Mouse (Mus musculus) cerebellum, adult 2 months (tissue): ENCODE measurements at regions not wholly inside any gene's neighbourhood (a gene's known extent, or its start where the extent isn't known, plus 50 kb on each side); places are given as distances from the start of the nearest gene placed in this dataset.

Experiments used
- CTCF ChIP-seq: fragments of 200-500 bp; IDR thresholded peaks from 2 replicates; pipeline ENCODE4 v1.5.1; 2011; ENCODE audit warnings: low read depth, mild to moderate bottlenecking, control low read depth, low read length, moderate library complexity, borderline replicate concordance; ENCODE audit not compliant: insufficient read depth
- POLR2A ChIP-seq: fragments of 200-500 bp; IDR thresholded peaks from 2 replicates; pipeline ENCODE4 v1.6.1; 2011; ENCODE audit warnings: low read length, control low read depth, borderline replicate concordance; ENCODE audit not compliant: insufficient read depth

DNA sequence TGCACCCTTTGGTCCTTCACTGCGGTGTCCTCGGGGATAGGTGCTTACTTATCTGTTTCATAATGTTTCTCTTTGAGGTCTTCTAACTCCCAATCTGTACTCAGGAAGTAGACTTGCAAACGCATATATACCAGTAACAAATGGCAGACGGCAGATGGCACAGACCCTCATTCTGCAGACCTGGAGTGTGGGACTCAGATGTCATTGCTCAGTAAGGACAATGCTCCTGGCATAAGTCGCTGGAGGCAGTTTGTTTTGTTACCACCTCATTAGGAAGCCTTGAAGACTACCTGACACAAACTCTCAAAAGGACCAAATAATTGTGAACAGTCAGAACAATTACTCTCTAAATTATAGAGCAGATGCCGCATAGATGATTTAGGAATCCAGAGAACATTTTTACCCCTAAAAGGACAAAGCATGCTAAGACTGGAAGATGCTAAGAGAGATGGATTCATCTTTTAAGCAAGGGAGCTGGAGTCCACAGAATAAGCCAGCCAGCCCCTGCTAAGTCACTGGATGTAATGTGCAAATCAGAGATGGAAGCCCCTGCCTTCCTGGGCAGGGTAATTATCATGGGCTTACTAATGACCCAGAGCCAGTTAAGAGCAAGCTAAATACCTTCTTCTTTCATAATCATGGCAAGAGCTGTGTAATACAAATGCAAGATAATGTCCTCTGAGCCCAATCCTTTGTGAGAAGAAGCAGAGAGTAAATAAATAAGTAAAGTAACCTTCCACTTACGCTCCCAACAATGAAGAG is 299.1 kb upstream of the Ptbp2 start:
- TF ChIP-seq POLR2A: no peak
- TF ChIP-seq CTCF: no peak
